Mouse (Mus musculus) hindbrain, embryonic 12.5 days (tissue): ENCODE data around the gene Ube2k. TPM values are rescaled to one million over a fixed set of nuclear protein-coding genes. Genes with fewer than 3 reads are reported as not detected.

Source experiments
- ATAC-seq: fragments of 200-750 bp; cut with Nextera tagmentation; 2 replicates; pipeline ENCODE4 v1.8.0; 2017; ENCODE audit warnings: moderate TSS enrichment; ENCODE audit not compliant: low FRiP score
- H3K27ac ChIP-seq: fragments of 300-500 bp; sonication (generic); 2 replicates; pipeline ENCODE4 v1.5.1; 2016; ENCODE audit warnings: mild to moderate bottlenecking
- H3K27me3 ChIP-seq: fragments of 300-500 bp; sonication (generic); 2 replicates; pipeline ENCODE4 v1.6.1; 2016; ENCODE audit warnings: mild to moderate bottlenecking
- H3K36me3 ChIP-seq: fragments of 300-500 bp; sonication (generic); 2 replicates; pipeline ENCODE4 v1.6.1; 2016; ENCODE audit warnings: mild to moderate bottlenecking
- H3K4me1 ChIP-seq: fragments of 300-500 bp; sonication (generic); 2 replicates; pipeline ENCODE4 v1.6.1; 2016
- H3K4me2 ChIP-seq: fragments of 300-500 bp; sonication (generic); replicated peaks from 2 replicates; pipeline ENCODE4 v1.6.1; 2016; ENCODE audit warnings: mild to moderate bottlenecking
- H3K4me3 ChIP-seq: fragments of 300-500 bp; sonication (generic); 2 replicates; pipeline ENCODE4 v1.5.1; 2016; ENCODE audit warnings: mild to moderate bottlenecking
- H3K9ac ChIP-seq: fragments of 300-500 bp; sonication (generic); 2 replicates; pipeline ENCODE4 v1.6.1; 2016; ENCODE audit warnings: mild to moderate bottlenecking, moderate library complexity
- H3K9me3 ChIP-seq: fragments of 300-500 bp; sonication (generic); replicated peaks from 2 replicates; pipeline ENCODE4 v1.6.1; 2016; ENCODE audit warnings: mild to moderate bottlenecking
- WGBS: fragments of 180-500 bp; shearing (Covaris S2); methylation state at CpG from one replicate; pipeline ENCODE4 v1.1.7; 2016; 5-methylcytosine and 5-hydroxymethylcytosine counted together
- polyA plus RNA-seq: library from polyadenylated mRNA; unstranded; fragments of >200 nt; fragmentation: Nextera tagmentation; extraction: Ambion mirVana; gene quantifications from 2 replicates; pipeline ENCODE4 v1.2.1, GENCODE M21; 2016

Ube2k gene
- polyA plus RNA-seq = 192 and 193 TPM in 2 replicates

DNA sequence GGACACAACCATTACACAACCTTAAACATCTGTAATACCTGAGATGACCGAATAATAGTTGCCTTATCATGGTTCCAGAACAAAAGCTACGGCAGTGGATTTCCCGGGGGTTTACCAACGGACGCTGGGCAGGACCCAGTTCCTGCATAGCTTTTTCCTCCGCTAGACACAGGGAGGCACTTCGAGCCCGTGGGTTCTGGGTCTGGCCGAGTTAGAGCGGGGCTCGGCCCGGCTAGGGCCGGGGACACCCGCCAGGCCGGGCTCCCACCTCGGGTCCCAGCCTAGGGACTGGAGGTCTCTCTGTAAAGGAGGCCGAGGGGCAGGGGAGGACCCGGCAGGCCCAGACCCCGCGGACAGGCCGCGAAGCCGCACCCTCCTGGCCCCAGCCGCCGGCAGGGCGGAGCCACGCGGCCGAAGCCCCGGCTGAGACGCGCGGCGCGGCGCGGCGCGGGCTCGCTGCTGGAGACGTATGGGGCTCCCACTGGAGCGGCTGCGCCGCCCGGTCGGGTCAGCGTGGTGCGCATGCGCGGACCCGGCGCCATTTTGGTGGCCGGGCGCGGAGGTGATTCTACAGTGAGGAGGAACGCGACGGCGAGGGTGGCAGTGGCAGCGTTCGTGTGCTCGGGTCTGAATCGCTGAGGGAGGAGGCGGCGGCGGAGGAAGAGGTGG is at the start of gene Ube2k, which contains the start of gene Smim14:
TSS of gene Ube2k (plus strand) at position 483 of the 669 bp plus-strand sequence.
TSS of gene Smim14 (minus strand) at position 434 of the 669 bp plus-strand sequence.
- peak within 1 kb of the TSS; percentile 95 for H3K4me3 ChIP-seq
- H3K4me2 ChIP-seq = peak within 1 kb of the TSS; percentile 58
- H3K27ac ChIP-seq = peak within 1 kb of the TSS; percentile 100
- H3K9ac ChIP-seq = peak within 1 kb of the TSS; percentile 97
- H3K27me3 ChIP-seq = no peaks in the 10 kb centered on the region
- no peaks in the 10 kb centered on the region for H3K36me3 ChIP-seq
- ATAC-seq = peak; percentile 96
- H3K9me3 ChIP-seq = no peaks in the 10 kb centered on the region
- 0% methylated on average over 66 of the region's 66 CpGs for WGBS
- H3K4me1 ChIP-seq = peaks cover 12% of the 10 kb centered on the region

DNA sequence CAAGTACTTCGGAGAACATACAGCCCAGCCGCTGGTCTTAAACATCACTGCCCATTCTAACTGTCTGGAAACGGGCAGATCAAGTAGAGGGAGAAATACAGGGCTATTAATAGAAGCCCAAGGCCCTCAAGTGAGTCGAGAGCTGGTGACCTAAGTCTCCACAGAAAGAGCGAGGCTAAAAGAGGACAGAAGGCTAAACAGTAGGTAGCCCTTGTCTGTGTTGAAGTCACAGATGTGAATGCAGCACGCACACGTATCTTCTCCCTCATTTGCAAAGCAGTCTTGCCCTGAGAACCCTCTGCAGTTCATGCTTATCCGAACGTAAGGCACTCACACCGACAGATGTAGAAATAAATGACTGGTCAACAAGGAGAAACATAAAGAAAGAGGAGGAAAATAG is 49.7 kb upstream of the Ube2k start:
- H3K36me3 ChIP-seq = no peaks in the 10 kb centered on the region
- ATAC-seq = no peak
- H3K27me3 ChIP-seq = no peaks in the 10 kb centered on the region
- H3K4me1 ChIP-seq = peaks cover 13% of the 10 kb centered on the region
- H3K4me2 ChIP-seq = no peak overlapping the region
- 83% methylated on average over 10 of the region's 10 CpGs for WGBS
- no peak overlapping the region for H3K4me3 ChIP-seq
- no peak overlapping the region for H3K9ac ChIP-seq
- no peaks in the 10 kb centered on the region for H3K9me3 ChIP-seq
- no peak overlapping the region for H3K27ac ChIP-seq

DNA sequence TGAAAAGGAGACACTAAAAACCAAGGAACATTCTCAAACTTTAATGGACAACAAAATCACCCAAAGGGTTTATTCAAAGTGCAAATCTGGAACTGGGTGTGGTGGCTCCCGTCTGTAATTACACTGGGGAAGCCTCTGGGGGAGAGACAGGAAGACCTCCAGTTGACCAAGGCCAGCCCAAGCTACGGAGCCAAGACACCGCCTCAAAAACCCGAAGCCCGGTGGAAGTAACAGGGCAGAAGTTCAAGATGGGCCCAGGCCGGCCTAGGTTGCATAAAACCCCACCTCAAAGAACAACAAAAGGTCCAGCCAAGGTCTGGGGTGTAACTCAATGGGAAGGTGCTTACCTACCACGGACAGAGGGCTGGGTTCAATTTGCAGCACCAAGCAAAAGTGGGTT is 48.3 kb upstream of the Ube2k start:
- H3K36me3 ChIP-seq = no peaks in the 10 kb centered on the region
- no peak overlapping the region for H3K27ac ChIP-seq
- H3K9me3 ChIP-seq = no peaks in the 10 kb centered on the region
- H3K4me1 ChIP-seq = peaks cover 16% of the 10 kb centered on the region
- H3K9ac ChIP-seq = no peak overlapping the region
- H3K4me2 ChIP-seq = no peak overlapping the region
- 83% methylated on average over 7 of the region's 7 CpGs for whole genome bisulfite sequencing
- H3K27me3 ChIP-seq = no peaks in the 10 kb centered on the region
- ATAC-seq = no peak
- no peak overlapping the region for H3K4me3 ChIP-seq

DNA sequence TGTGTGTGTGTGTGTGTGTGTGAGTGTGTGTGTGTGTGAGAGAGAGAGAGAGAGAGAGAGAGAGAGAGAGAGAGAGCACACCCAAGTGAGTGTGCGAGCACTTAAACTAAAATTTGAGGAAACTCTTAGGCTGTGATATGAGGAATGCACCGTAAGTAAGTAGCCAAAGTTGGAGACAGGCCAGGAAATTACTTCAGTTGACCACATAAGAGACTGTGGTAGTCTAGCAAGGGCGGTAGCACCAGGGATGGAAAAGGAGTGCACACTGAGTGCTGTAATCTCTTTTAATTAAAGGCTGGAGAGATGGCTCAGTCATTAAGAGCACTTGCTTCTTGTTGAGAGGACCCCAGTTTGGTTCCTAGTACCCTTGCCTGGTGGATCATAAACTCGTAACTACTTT is 47.2 kb upstream of the Ube2k start:
- Histone ChIP-seq H3K27ac (no peak overlapping the region), H3K4me3 (no peak overlapping the region), H3K9ac (no peak overlapping the region), H3K9me3 (no peaks in the 10 kb centered on the region), H3K27me3 (no peaks in the 10 kb centered on the region), H3K36me3 (no peaks in the 10 kb centered on the region), H3K4me1 (peaks cover 16% of the 10 kb centered on the region), H3K4me2 (no peak overlapping the region)
- ATAC-seq = no peak
- 85% methylated on average over 4 of the region's 4 CpGs for WGBS

DNA sequence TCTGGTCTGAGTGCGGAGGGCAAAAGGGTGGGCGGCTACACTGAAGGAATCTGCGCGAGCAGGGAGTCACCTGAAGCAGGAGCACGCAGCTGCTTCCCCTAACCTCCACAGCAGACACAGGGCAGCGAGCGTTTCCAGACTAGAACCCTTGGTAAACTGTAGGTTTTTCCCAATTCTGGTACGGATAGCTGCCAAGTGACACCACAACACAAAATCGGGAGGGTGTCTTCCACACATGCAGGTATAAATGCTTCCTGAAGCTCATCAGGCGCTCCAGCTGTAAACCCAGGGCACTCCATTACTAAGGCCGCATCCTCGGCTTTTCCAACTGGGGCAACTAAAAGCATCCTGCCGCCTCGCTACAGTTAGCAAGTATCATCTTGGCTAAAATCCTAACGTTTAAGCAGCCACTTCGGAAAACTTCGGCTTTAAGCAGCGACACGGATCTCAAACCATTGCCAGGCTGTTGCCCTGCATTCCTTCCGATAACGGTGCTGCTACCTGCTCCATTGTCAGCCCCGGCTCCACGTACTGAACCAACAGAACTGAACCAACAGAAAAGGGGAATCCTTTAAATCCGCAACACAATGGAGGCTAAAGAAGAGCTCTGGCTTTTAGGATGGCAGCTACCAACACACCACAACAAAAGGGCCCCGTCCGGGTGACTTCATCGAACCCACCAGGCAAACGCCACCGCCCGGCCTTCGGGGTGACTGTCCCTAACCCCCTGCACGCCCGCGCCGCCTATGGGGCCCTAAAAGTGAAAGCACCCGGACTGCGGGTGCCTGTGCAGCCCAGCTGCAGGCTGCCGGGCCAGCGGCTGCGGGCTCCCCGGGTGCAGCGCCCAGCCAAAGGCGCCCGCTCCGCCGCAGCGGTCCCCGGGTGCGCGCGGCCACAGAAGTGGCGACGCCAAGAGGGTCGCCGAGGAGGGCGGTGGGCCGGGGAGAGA is 45.0 kb upstream of the Ube2k start:
- Histone ChIP-seq H3K9me3 (no peaks in the 10 kb centered on the region), H3K9ac (peak overlapping the region; percentile 95), H3K27me3 (no peaks in the 10 kb centered on the region), H3K4me2 (peak overlapping the region; percentile 78), H3K4me1 (peaks cover 16% of the 10 kb centered on the region), H3K36me3 (no peaks in the 10 kb centered on the region), H3K27ac (peak overlapping the region; percentile 96), H3K4me3 (peak overlapping the region; percentile 94)
- ATAC-seq = peak; percentile 86
- under 1% methylated on average over 54 of the region's 57 CpGs for WGBS

DNA sequence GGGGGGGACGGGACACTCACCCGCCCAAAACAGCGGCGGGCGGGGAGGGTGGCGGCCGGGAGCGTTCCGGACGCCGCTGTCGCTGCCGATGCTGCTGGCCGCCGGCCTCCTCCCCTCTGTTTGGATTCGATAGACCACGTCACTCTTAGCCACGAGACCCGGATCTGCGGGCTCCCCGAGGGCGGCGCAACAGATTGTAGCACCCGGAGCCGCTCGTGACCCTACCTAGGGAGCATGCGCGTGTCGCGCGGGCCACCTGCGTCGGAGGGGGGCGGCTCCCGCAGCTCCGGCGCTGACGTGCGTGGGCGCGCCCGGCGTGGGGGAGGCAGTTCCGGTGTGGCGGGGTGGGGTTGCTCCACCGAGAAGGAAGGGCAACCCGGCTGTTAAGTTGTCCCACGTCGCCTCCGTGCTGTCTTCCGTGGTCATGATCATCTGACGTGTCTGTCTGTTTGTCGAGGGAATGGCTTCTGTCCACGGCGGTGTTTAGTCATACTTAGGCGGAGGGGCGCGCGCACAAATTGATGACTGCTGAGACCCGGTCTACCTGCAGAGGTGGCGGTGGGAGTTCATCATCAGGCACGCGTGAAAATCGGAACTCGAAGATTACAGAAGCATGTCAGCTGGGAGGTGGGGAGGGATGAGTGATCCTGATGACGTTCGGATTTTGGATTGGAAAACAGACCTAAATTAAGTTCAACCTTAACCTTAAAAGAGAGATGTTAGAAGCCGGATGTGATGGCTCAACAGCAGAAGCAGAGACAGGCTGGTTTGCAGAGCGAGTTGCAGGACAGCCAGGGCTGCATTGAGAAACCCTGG is 44.1 kb upstream of the Ube2k start, which contains the start of gene Gm43552:
TSS of gene Gm43552 (minus strand) at position 118 of the 816 bp plus-strand sequence.
- Histone ChIP-seq H3K36me3 (no peaks in the 10 kb centered on the region), H3K4me2 (peak within 1 kb of the TSS; percentile 78), H3K27me3 (no peaks in the 10 kb centered on the region), H3K4me1 (peaks cover 16% of the 10 kb centered on the region), H3K4me3 (peak within 1 kb of the TSS; percentile 94), H3K9me3 (no peaks in the 10 kb centered on the region), H3K27ac (peak within 1 kb of the TSS; percentile 96), H3K9ac (peak within 1 kb of the TSS; percentile 95)
- ATAC-seq = peak; percentile 97
- WGBS = under 1% methylated on average over 64 of the region's 69 CpGs

DNA sequence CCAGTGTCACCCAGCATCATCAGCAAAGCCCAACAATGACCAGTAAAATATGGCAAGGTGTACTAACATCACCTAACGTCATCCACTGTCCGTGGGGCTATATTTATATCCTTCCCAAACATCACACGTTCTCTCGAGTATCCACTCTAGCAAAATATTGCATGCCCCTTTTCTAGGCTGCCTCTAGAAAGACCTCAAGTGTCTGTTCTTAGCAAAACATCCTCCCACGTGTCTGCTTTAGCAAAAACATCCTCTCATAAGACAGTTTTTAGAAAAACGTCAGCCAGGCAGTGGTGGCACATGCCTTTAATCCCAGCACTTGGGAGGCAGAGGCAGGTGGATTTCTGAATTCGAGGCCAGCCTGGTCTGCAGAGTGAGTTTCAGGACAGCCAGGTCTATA is 36.8 kb upstream of the Ube2k start:
- no peak overlapping the region for H3K27ac ChIP-seq
- H3K36me3 ChIP-seq = no peaks in the 10 kb centered on the region
- 85% methylated on average over 7 of the region's 7 CpGs for WGBS
- no peak overlapping the region for H3K9ac ChIP-seq
- no peaks in the 10 kb centered on the region for H3K4me1 ChIP-seq
- H3K4me3 ChIP-seq = no peak overlapping the region
- H3K9me3 ChIP-seq = no peaks in the 10 kb centered on the region
- no peak for ATAC-seq
- no peak overlapping the region for H3K4me2 ChIP-seq
- H3K27me3 ChIP-seq = no peaks in the 10 kb centered on the region

DNA sequence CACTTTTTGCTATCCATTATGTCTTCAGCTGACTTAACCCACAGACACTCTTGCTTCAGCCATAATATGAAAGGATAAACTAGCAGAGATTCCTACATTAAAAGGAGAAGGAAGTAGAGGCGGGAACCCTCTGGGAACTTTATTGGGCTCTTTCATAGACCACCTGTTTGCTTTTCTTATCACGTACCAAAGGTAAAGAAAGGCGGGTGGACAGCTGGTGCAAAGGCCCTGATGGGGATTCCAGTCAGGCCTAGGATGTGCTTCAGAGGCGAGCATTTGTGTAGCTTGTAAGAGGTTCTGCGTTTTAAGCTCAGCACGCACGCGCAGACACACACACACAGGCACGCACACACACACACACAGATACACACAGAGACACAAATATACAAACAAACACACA is 35.6 kb upstream of the Ube2k start:
- Histone ChIP-seq H3K9ac (no peak overlapping the region), H3K36me3 (no peaks in the 10 kb centered on the region), H3K4me2 (no peak overlapping the region), H3K4me3 (no peak overlapping the region), H3K27ac (no peak overlapping the region), H3K9me3 (no peaks in the 10 kb centered on the region), H3K4me1 (no peaks in the 10 kb centered on the region), H3K27me3 (no peaks in the 10 kb centered on the region)
- WGBS = 91% methylated on average over 9 of the region's 9 CpGs
- ATAC-seq = no peak

DNA sequence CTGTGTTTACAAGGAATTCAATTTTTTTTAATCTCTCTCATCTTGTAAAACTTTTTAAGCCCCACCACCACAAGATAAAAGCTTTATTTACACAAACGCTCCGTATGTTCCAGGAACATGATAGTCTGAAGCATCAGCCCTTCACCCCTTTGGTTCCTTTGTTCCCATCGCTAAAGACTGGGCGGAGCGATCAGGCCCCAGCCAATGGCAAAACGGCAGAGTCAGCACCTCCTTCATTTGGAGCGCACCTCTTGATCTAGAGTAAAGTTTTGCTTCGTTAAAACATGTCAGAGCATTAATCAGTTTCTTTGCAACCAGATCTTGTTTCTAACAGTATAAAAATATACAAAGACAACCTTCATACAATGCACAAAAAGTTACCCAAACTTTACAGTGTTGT is 31.2 kb upstream of the Ube2k start:
- Histone ChIP-seq H3K27me3 (no peaks in the 10 kb centered on the region), H3K36me3 (no peaks in the 10 kb centered on the region), H3K4me2 (peak overlapping the region; percentile 32), H3K4me3 (no peak overlapping the region), H3K4me1 (no peaks in the 10 kb centered on the region), H3K9ac (no peak overlapping the region), H3K27ac (no peak overlapping the region), H3K9me3 (no peaks in the 10 kb centered on the region)
- 10% methylated on average over 8 of the region's 8 CpGs for WGBS
- ATAC-seq = no peak

DNA sequence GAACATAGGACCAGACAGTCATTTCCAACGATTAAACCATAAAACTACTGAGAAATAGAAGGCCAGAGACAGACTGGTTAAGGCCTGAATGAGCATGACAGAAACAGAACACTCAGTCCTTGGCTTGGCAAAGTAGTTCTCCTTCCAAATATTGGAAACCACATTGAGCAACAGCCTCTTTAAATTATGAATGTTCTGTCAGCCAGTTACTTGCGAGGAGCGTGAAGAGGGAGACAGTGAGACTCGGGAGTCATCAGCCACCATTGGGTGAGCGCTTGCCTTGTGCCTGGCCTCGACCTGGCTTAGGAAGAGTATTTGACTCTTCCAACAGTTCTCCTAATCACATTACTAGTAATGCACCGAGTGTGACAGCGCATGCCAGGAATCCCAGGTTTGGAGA is 28.6 kb upstream of the Ube2k start:
- ATAC-seq = no peak
- H3K27ac ChIP-seq = no peak overlapping the region

DNA sequence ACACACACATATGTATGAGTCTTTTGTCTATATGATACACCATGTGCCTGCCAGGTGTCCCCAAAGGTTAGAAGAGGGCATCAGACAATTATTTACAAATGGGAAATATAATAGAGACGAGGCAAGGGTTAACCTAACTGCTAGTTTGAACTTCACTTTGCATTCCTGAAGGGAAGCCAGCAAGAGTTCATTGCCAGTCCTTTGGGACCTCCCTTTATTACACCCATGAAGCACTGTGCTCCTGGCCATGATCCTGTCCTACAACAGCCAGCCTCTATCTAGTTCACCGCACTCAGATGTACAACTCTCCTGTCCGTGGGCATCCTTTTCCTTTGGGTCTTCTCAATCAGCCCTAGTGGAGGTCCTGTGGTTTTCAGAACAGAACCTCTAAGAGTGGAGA is 23.5 kb upstream of the Ube2k start:
- Histone ChIP-seq H3K27me3 (no peaks in the 10 kb centered on the region), H3K4me3 (no peak overlapping the region), H3K4me2 (no peak overlapping the region), H3K27ac (no peak overlapping the region), H3K9me3 (no peaks in the 10 kb centered on the region), H3K36me3 (no peaks in the 10 kb centered on the region), H3K9ac (no peak overlapping the region), H3K4me1 (no peaks in the 10 kb centered on the region)
- ATAC-seq = no peak
- 90% methylated on average over 3 of the region's 3 CpGs for WGBS

More for the DNA sequence above, 28.6 kb upstream of the Ube2k start:
- Histone ChIP-seq H3K9ac (no peak overlapping the region), H3K36me3 (no peaks in the 10 kb centered on the region), H3K4me3 (no peak overlapping the region), H3K9me3 (no peaks in the 10 kb centered on the region), H3K27me3 (no peaks in the 10 kb centered on the region), H3K4me2 (no peak overlapping the region), H3K4me1 (no peaks in the 10 kb centered on the region)
- 84% methylated on average over 8 of the region's 8 CpGs for WGBS
